9 mouse cellular contexts compared by ENCODE assay signal in the genomic region with DNA sequence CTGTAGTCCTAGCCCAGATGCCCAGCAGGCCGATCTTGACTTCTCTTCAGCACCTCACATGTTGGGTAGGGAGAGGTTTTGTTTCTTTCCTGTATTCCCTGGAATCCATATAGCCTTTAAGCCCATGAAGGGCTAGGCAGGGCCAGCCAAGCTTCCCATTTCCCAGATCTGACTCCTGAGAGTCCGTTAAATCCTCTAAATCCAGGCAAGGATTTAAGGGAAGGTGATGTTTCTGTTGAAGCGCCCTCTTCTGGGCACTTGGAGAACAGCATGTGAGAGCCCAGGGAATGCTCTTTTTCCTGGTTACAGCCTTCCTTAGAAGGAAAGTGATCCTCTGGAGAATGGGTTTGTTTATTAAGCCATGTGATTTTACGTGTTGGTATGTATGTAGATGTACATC. TPM values are rescaled to one million over a fixed set of nuclear protein-coding genes. Genes with fewer than 3 reads are reported as not detected.
DNase-seq lines count a peak whose midpoint lies in the region; ATAC-seq and TF ChIP-seq lines count a peak whose summit lies in the region.
"Had no signal": no experiment of that assay in that cellular context is flagged by ENCODE, and none has a peak within 500 bp of the region (broad histone marks: within the 10 kb centered on the region; RNA-seq: fewer than 3 reads in every experiment).

No protein-coding gene starts in this region.

- DNase-seq in cerebellum, adult 11-12 months = peak; percentile 45
- DNase-seq in liver, adult 2 months (ENCODE audit: extremely low read depth, low read depth, low spot score) = peak; percentile 29
- DNase-seq in G1E (ENCODE audit: low spot score) = no peak
- peak; percentile 71 for DNase-seq in embryo, embryonic 11 days
- peak; percentile 53 to 60 for DNase-seq in left cerebral cortex, postnatal 25 days (ENCODE audit: low spot score in 2 of 2)

- no peak overlapping the region for H3K9ac ChIP-seq in liver, adult 2 months (ENCODE audit: low read depth, low read length)
- H3K9ac ChIP-seq in liver, embryonic 12.5 days = no peak overlapping the region

- no peak for TF ChIP-seq POLR2A in liver, adult 2 months (IDR thresholded peaks at IDR 0.05; ENCODE audit: extremely low read depth, insufficient read depth, low read length)
- no peak for TF ChIP-seq POLR2A in small intestine, adult 2 months (IDR thresholded peaks at IDR 0.05; ENCODE audit: low read depth, low read length)

- no peak overlapping the region for H3K27ac ChIP-seq in liver, adult 2 months (replicated peaks; ENCODE audit: insufficient read depth, low read depth, low read length)
- no peak overlapping the region for H3K27ac ChIP-seq in liver, embryonic 12.5 days
- no peak overlapping the region for H3K27ac ChIP-seq in small intestine, adult 2 months (ENCODE audit: insufficient read depth, low read depth, low read length)

- H3K79me2 ChIP-seq in liver, adult 2 months (ENCODE audit: control insufficient read depth, insufficient read depth, low read length) = no peaks in the 10 kb centered on the region

- no peak overlapping the region for H3K4me2 ChIP-seq in liver, embryonic 12.5 days

- intact Hi-C loops in left cerebral cortex, postnatal 25 days (cut with DNase I) = no loop called here

- H3K27me3 ChIP-seq in liver, adult 2 months (ENCODE audit: control insufficient read depth, insufficient read depth, low read length) = no peaks in the 10 kb centered on the region
- no peaks in the 10 kb centered on the region for H3K27me3 ChIP-seq in liver, embryonic 12.5 days (replicated peaks)
- H3K27me3 ChIP-seq in G1E (ENCODE audit: insufficient read depth, low read length) = peaks cover 46% of the 10 kb centered on the region
- H3K27me3 ChIP-seq in small intestine, adult 2 months (ENCODE audit: control insufficient read depth, insufficient read depth, low read length) = no peaks in the 10 kb centered on the region

- TF ChIP-seq CTCF in liver, adult 2 months (IDR thresholded peaks at IDR 0.05; ENCODE audit: low read depth, low read length) = peak; percentile 58; the same call in 1 of the 2 replicates
- peak; percentile 81 for TF ChIP-seq CTCF in G1E (IDR thresholded peaks at IDR 0.05; ENCODE audit: low read depth, low read length)
- TF ChIP-seq CTCF in small intestine, adult 2 months (IDR thresholded peaks at IDR 0.05; ENCODE audit: extremely low read depth, insufficient read length, insufficient replicate concordance, low read depth, low read length) = peak; percentile 61; the same call in 1 of the 2 replicates

- H3K4me3 ChIP-seq in liver, adult 2 months (ENCODE audit: insufficient read depth, low read depth, low read length) = no peak overlapping the region
- no peak overlapping the region for H3K4me3 ChIP-seq in liver, embryonic 12.5 days
- H3K4me3 ChIP-seq in G1E (ENCODE audit: low read depth, low read length) = no peak overlapping the region
- H3K4me3 ChIP-seq in small intestine, adult 2 months (ENCODE audit: low read depth, low read length) = no peak overlapping the region

- H3K4me1 ChIP-seq in liver, adult 2 months (ENCODE audit: control insufficient read depth, insufficient read depth, low read length) = no peaks in the 10 kb centered on the region
- H3K4me1 ChIP-seq in liver, embryonic 12.5 days = peaks cover 3% of the 10 kb centered on the region
- H3K4me1 ChIP-seq in G1E (ENCODE audit: insufficient read depth, low read depth, low read length) = peaks cover 6% of the 10 kb centered on the region; the same call in 1 of the 2 replicates
- H3K4me1 ChIP-seq in small intestine, adult 2 months (ENCODE audit: control insufficient read depth, insufficient read depth, insufficient read length, low read length) = no peaks in the 10 kb centered on the region

- ATAC-seq in cerebellum, adult (ENCODE audit: insufficient number of reproducible peaks, low FRiP score, low TSS enrichment) = no peak
- no peak for ATAC-seq in liver, embryonic 12.5 days
- no peak for ATAC-seq in G1E (ENCODE audit: extremely low read depth, insufficient number of reproducible peaks, low FRiP score, poor library complexity, severe bottlenecking)

- no peaks in the 10 kb centered on the region for H3K9me3 ChIP-seq in liver, embryonic 12.5 days (replicated peaks)
- no peaks in the 10 kb centered on the region for H3K9me3 ChIP-seq in G1E (replicated peaks)

- no peaks in the 10 kb centered on the region for H3K36me3 ChIP-seq in liver, adult 2 months (ENCODE audit: control insufficient read depth, insufficient read depth, low read length)
- peaks cover 75% of the 10 kb centered on the region for H3K36me3 ChIP-seq in liver, embryonic 12.5 days
- peaks cover 3% of the 10 kb centered on the region for H3K36me3 ChIP-seq in G1E (replicated peaks)
- H3K36me3 ChIP-seq in small intestine, adult 2 months (ENCODE audit: control insufficient read depth, insufficient read depth, low read length) = no peaks in the 10 kb centered on the region

- WGBS in liver, adult 2 months = 36% methylated on average over 4 of the region's 4 CpGs
- 31% methylated on average over 4 of the region's 4 CpGs for WGBS in liver, embryonic 12.5 days (ENCODE audit: insufficient replicate concordance)
- 33% methylated on average over 4 of the region's 4 CpGs for WGBS in small intestine, adult 2 months

RNA-seq across cellular contexts. Expression of a gene that starts 13.2 kb away (rescaled TPM):
- 0.65 and 0.81 TPM in 2 replicates for total RNA-seq in liver, adult 2 months (2014; rRNA removed)
- 0.66 and 0.71 TPM in 2 replicates for polyA plus RNA-seq in liver, adult 2 months (2012; rRNA removed)
- 7.0 and 8.2 TPM in 2 replicates for polyA plus RNA-seq in liver, embryonic 12.5 days (2016; fragmentation: Nextera tagmentation; extraction: Ambion mirVana)
- 4.5 and 5.6 TPM in 2 replicates for total RNA-seq in G1E (2014; fragmentation: Nextera tagmentation)
- 3.0 TPM in 2 replicates for total RNA-seq in G1E (2017)
- 3.7 and 4.2 TPM in 2 replicates for polyA plus RNA-seq in G1E (2012)
- total RNA-seq in left cerebral cortex, postnatal 25 days (2021) = 10 to 100 TPM in 1 of 2 experiments, 1 to 10 TPM in 1; 6.5 to 10.5 TPM
- polyA plus RNA-seq in small intestine, adult 2 months (2012; rRNA removed) = 1.4 and 1.8 TPM in 2 replicates

RNA-seq across cellular contexts. Expression of a gene that starts 17.2 kb away (rescaled TPM):
- 0.18 and 0.34 TPM in 2 replicates for total RNA-seq in liver, adult 2 months (2014; rRNA removed)
- 0.49 and 0.64 TPM in 2 replicates for polyA plus RNA-seq in liver, adult 2 months (2012; rRNA removed)
- polyA plus RNA-seq in liver, embryonic 12.5 days (2016; fragmentation: Nextera tagmentation; extraction: Ambion mirVana) = 0.25 TPM in 2 replicates
- 0.53 TPM in 1 of 2 replicates, not detected in the other for total RNA-seq in G1E (2014; fragmentation: Nextera tagmentation)
- total RNA-seq in G1E (2017) = 0.58 and 0.66 TPM in 2 replicates
- polyA plus RNA-seq in G1E (2012) = 0.20 and 0.35 TPM in 2 replicates
- total RNA-seq in left cerebral cortex, postnatal 25 days (2021) = under 1 TPM; 0.14 to 0.25 TPM
- 0.56 and 0.61 TPM in 2 replicates for polyA plus RNA-seq in small intestine, adult 2 months (2012; rRNA removed)
- total RNA-seq: gastrocnemius, postnatal 36 days had no signal

RNA-seq across cellular contexts. Expression of a gene that starts 17.8 kb away (rescaled TPM):
- total RNA-seq in liver, adult 2 months (2014; rRNA removed) = 29.8 and 32.5 TPM in 2 replicates
- 13.3 and 15.4 TPM in 2 replicates for polyA plus RNA-seq in liver, adult 2 months (2012; rRNA removed)
- 12.8 and 13.0 TPM in 2 replicates for polyA plus RNA-seq in liver, embryonic 12.5 days (2016; fragmentation: Nextera tagmentation; extraction: Ambion mirVana)
- total RNA-seq in G1E (2014; fragmentation: Nextera tagmentation) = 25.6 and 29.4 TPM in 2 replicates
- total RNA-seq in G1E (2017) = 75.1 and 81.7 TPM in 2 replicates
- polyA plus RNA-seq in G1E (2012) = 12.6 and 15.5 TPM in 2 replicates
- 10 to 100 TPM; 10.1 to 10.7 TPM for total RNA-seq in left cerebral cortex, postnatal 25 days (2021)
- 12.6 and 32.7 TPM in 2 replicates for polyA plus RNA-seq in small intestine, adult 2 months (2012; rRNA removed)

RNA-seq across cellular contexts. Expression of a gene that starts 33.1 kb away (rescaled TPM):
- total RNA-seq in liver, adult 2 months (2014; rRNA removed) = 7.0 and 10.4 TPM in 2 replicates
- 13.4 and 16.1 TPM in 2 replicates for polyA plus RNA-seq in liver, adult 2 months (2012; rRNA removed)
- polyA plus RNA-seq in liver, embryonic 12.5 days (2016; fragmentation: Nextera tagmentation; extraction: Ambion mirVana) = 14.0 and 15.3 TPM in 2 replicates
- not detected in 2 replicates for total RNA-seq in G1E (2014; fragmentation: Nextera tagmentation)
- 2.2 and 2.8 TPM in 2 replicates for total RNA-seq in G1E (2017)
- not detected in 2 replicates for polyA plus RNA-seq in G1E (2012)
- total RNA-seq in left cerebral cortex, postnatal 25 days (2021) = 10 to 100 TPM; 96.3 to 96.9 TPM
- polyA plus RNA-seq in small intestine, adult 2 months (2012; rRNA removed) = 17.8 and 34.0 TPM in 2 replicates

RNA-seq across cellular contexts. Expression of a gene that starts 44.0 kb away (rescaled TPM):
- 0.18 and 0.60 TPM in 2 replicates for total RNA-seq in liver, adult 2 months (2014; rRNA removed)
- polyA plus RNA-seq in liver, adult 2 months (2012; rRNA removed) = 0.30 and 0.43 TPM in 2 replicates
- polyA plus RNA-seq in liver, embryonic 12.5 days (2016; fragmentation: Nextera tagmentation; extraction: Ambion mirVana) = 3.3 and 5.3 TPM in 2 replicates
- total RNA-seq in G1E (2014; fragmentation: Nextera tagmentation) = not detected in 2 replicates
- total RNA-seq in G1E (2017) = 0.12 and 0.71 TPM in 2 replicates
- polyA plus RNA-seq in G1E (2012) = 0.04 TPM in 1 of 2 replicates, not detected in the other
- total RNA-seq in left cerebral cortex, postnatal 25 days (2021) = 1 to 10 TPM; 1.3 to 2.6 TPM
- polyA plus RNA-seq in small intestine, adult 2 months (2012; rRNA removed) = 5.8 and 7.6 TPM in 2 replicates
